Mouse (Mus musculus) gastrocnemius, postnatal 4 days (tissue): ENCODE results near the gene Itpk1. TPM values are rescaled to one million over a fixed set of nuclear protein-coding genes. Genes with fewer than 3 reads are reported as not detected.

ENCODE experiments used
- DNase-seq, 2 experiments: peaks; one replicate each; pipeline ENCODE4 v3.0.0; 2021 to 2022; ENCODE audit warnings: low spot score in 2 of 2, mixed read lengths in 2 of 2
- long read RNA-seq, 2 experiments: library from polyadenylated mRNA; stranded (forward); transcript quantifications; one replicate each; pipeline ENCODE4 v2.0.0; 2021
- total RNA-seq, 2 experiments: library from RNA; stranded (reverse); gene quantifications; 2 replicates each; pipeline ENCODE4 v1.2.3; 2021

The Itpk1 gene
- 10 to 100 TPM; 10.0 to 10.1 TPM for total RNA-seq
- long read RNA-seq, experiment 1, partial matches to known transcripts: 4 of 11 reads
- long read RNA-seq, experiment 1, other reads (novel, unspliced or antisense): 3 of 11 reads
- long read RNA-seq, experiment 2, transcript Itpk1-201 (10 exons, 2,918 nt): major isoform, 10 of 12 reads
- long read RNA-seq, experiment 2, partial matches to known transcripts: 0 of 12 reads
- long read RNA-seq, experiment 2, other reads (novel, unspliced or antisense): 2 of 12 reads

DNA sequence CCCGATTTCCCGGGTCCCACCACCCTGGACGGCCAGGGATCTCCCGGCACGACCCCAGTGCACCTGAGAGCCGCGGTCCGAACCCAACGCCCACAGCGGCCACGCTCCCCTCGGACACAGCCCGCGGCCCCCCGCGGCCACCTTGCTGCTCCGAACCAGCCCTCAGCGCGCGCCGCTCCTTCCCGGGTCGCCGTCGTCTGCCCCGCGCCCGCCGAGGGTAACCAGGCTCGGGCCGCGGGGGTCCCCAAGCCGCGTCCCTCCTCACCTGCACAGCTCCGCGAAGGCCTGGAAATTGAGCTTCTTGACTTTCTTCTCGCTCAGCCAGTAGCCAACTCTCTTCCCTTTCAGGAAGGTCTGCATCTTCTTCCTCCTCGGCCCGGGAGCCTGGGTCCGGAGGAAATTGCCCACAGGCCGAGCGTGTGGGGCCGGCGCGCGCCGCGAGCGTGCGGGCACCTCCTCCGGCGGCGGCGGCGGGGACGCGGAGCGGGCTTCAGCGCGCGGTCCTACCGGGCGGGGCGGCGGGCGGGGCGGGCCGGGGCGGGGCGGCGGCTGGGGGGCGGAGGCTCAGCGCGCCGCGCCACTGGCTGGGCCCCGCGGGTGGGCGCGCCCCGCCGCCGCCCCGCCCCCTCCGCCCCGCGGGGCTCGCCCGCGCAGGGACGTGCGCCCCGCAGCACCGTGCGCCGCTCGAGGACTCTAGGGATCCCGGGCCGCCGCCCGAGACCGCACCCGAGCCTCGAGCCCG is at the start of gene Itpk1:
Gene Itpk1 (minus strand): TSS at position 474 of the 742 bp plus-strand sequence.
- DNase-seq: peak in 1 of 2 experiments; percentile 60

GRCm38 (mm10) chr12:102748256-102748655 is 43.5 kb upstream of the Itpk1 start:
- DNase-seq: no peak

DNA sequence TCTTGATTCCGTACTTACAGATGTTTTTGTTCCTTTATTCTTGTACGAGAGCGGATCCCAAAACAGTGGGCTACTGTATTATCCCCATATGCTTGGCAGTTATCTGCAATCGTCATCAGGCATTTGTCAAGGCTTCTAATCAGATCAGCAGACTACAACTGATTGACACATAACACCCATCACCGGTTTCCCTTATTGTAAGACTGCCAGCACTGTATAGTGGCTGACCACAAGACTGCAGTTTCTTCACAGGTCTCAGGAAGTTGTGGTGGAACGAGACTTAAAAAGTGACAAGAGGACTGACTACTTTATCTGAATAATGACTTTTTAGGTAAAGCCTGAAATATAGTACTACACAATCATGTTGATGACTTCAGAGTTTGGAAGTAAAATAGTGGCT is 40.1 kb upstream of the Itpk1 start:
- DNase-seq: no peak

DNA sequence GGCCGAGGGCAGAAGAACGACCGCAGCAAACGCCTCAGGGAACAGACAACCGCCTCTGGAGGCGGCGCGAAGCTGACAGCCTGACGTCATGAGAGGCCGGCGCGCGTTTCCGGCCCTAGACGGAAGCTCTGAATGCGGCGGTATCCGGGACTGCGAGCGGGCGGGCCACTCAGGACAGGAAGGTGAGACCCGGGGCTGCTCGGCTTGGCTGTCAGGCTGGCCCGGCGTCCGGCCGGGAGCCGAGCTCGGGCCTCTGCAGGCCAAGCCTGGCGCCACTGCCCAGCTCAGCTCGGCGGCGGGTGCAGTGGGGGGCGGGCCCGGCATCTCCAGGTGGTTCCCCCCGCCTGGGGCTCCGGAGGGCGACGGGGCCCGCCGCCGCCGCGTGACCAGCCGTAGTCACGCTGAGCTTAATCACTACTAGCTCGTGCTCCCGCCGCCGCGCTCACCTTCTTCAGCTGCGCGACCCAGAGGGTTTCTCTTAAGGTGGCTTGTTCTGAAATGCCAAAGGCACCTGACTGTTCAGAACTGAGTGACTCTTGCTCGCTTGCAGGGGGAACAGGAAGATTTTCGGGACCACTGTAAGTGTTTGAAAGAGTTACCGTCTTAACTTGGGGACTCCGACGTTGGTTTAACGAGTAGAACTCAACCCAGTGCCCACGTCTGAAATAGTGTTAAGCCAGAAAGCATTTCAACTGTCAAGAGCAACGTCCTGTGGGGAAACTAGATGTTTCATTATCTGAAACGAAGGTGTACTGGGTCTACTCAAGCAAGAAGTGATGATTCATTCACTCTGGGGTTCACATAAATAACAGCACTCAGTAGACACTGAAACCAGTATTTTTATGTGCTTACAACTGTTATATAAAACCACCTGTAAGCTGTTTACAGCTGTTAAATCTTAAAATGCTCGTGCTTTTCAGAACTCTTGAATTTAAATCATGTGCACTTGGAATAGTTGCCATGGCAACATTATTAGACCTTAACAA is 39.2 kb upstream of the Itpk1 start, which contains the start of the genes Moap1 and Tmem251:
Gene Moap1 (minus strand): TSS at position 73 of the 986 bp plus-strand sequence.
Gene Tmem251 (plus strand): TSS at position 174 of the 986 bp plus-strand sequence.
- peak; percentile 71 to 87 for DNase-seq

GRCm38 (mm10) chr12:102743036-102743588 is 38.4 kb upstream of the Itpk1 start:
- no peak for DNase-seq

DNA sequence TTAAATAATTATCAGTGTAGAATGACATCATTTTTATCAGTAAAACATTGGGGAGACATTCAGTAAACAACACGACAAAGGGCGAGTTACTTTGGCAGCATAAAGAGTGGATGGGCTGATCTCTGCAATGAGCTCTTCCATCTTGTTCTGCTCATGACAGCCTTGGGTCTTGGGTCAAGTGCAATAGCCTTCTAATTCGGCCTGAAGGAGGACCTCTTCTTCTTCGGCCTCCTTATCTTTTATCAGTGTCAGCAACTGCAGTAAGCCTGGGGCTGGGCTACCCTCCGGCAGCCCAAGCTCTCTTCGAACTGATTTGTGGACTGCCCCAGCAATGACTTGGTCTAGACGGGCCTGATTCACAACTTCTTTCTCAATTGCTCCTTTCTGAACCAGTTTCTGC is 37.3 kb upstream of the Itpk1 start:
- DNase-seq: no peak

DNA sequence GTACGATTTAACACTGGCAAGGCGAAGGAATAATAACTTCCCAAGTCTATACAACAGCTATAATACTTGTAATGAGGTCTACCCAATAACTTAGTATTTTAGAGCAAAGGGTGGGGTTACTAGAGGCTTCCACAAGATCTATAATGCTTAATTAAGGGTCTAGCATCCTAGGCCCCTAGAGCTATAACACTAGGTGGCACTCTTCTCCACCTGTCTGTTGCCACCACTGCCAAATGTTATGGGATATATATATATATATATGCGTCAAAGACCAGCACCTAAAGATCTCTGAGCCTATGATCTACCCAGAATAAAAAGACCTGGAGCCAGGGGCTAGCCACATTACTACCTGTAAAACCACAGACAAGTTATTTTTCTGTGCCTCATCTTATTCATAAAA is 35.6 kb upstream of the Itpk1 start:
- no peak for DNase-seq

DNA sequence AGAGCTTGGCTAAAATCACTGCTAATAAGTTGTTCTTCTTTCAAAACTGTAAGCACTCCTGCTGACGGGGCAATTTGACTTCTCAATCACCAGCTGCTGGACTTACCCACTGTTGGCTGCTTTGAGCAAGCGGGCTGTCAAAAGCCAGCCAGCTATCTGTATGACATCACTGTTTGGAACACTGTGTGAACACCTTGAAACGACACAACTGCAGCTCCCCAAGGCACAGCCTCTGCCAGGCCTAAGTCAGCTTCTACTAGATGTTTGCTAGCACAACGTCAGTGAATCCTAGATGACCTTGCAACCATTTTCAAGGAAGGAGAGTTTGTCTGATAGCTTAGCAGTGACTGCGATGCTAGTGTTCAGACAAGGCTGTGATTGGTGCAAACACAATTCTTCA is 34.4 kb upstream of the Itpk1 start:
- DNase-seq: no peak

- DNase-seq: peak in 1 of 2 experiments; percentile 63
Observed at GRCm38 (mm10) chr12:102733381-102733780, 28.7 kb upstream of the Itpk1 start.

DNA sequence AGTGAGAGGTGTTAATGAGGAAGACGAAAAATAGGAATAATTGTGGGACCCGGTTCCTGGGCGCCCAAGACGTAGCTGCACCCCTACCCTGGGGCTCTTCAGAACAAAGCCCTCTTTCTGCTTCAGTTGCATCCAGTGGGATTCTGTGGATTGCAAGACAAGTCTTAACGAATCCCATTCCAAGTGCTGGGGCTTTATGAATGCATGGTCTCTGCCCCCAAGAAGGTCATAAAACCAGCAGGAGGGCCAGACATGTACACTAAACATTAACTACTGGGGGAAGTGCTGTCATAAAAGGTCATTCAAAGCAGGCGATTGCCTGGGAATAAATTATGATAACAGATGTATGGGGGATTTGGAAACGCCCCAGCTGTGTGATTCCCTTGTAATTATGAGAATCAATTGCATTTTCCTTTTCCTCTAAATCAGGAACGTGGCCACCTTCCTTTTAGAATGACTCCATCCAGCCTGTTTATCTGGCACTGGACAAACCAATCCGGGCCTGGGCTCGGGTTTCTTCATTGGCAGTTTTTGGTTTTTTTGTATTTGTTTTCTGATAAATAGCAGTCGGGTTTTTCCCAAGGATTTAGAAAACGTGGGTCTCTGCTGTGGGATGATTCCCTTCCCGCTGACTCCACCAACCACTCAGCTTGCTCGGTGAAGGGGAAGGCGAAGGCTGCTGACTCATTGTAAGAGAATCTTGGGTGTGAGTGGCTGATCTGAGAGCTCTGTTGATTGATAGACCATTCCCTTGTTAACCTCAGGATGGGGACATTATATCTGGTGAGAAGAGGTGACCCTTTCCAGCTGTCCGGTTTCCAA is 26.3 kb upstream of the Itpk1 start:
- DNase-seq: no peak

DNA sequence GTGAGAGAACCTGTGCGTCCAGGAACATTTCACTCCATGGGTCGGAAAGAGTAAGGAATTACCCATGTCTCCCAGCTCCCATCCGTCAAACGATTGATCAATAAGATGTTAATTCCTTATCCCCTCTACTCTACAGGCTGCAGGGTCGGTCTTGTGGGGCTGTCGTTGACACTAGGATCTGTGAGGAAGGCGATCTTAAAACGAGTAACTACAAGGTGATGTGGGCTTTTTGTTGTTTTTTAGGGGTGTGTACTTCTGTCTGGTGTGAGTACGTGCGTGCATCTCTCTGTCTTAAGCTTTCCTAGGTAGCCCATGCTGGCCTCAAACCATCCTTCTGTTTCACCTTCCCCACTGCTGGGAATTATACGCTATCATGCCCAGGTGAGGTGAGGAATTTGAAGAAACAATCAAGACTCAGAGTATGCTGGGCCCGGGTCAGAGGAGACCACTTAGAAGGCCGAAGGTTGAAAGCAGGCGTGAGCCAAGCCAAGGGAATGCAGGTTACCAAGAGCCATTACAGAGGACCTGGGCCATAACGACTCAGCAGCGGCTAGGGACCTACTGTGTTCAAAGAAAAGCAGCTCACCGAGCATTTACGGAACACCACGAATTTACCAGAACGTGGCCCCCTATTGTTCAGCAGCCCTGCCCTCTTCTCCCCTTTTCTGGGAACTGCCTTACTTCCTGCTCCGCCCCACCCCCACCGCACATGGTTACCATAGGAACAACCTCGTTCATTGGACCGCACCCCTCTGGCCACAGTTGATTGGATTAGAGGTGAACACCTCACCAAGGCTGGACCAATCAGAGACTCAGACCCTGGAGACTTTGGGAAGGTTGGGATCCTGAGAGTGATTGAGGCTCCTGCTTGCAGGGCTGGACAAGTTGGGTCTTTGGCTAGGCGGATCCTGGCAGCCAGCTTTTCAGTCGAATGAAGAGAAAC is 25.4 kb upstream of the Itpk1 start:
- DNase-seq: peak in 1 of 2 experiments; percentile 46

GRCm38 (mm10) chr12:102725761-102726175 is 21.0 kb upstream of the Itpk1 start:
- no peak for DNase-seq

DNA sequence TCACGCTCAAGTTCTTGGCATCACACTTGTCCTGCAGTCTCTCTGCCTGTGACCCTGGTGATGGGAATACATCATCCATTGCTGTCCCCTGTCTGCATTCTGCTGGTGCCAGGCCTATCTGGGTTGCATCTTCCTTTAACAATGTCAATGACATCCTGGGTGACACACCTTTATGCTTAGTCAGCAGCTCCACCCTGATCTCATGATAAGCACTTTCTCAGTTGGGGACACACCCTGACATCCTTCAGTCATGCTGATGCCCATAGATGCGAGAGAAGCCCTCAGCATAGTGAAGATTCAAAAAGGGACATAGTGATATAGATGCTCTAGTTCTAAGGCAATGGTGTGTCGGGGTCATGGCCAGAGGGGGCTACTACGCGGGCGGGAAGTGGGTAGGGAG is 20.4 kb upstream of the Itpk1 start:
- no peak for DNase-seq

DNA sequence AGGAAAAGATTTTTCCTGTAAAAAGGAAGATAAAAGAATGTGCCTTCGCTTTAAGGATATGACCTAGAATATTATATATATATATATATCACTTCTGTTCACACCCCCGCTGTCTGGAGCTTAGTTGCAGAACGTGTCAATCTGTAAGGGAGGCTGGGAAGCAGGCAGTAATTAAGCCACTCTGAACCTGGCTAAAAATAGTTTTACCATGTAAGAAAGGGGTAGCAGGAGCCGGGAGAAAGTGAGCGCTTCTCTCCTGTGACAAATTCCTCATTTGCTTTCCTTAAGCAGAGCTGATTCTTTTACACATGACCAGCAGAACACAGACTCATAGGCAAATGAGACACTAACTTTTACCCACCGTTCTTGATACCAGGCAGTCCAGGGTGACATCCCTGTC is 19.1 kb upstream of the Itpk1 start:
- DNase-seq: no peak

GRCm38 (mm10) chr12:102722966-102723365 is 18.2 kb upstream of the Itpk1 start:
- DNase-seq: no peak

- no peak for DNase-seq
Observed at GRCm38 (mm10) chr12:102722451-102722850, 17.7 kb upstream of the Itpk1 start.

- DNase-seq: no peak
Observed at GRCm38 (mm10) chr12:102719552-102720315, 15.0 kb upstream of the Itpk1 start.
